Mouse (Mus musculus): ENCODE data around the gene Epn2.

Gene Epn2

DNA sequence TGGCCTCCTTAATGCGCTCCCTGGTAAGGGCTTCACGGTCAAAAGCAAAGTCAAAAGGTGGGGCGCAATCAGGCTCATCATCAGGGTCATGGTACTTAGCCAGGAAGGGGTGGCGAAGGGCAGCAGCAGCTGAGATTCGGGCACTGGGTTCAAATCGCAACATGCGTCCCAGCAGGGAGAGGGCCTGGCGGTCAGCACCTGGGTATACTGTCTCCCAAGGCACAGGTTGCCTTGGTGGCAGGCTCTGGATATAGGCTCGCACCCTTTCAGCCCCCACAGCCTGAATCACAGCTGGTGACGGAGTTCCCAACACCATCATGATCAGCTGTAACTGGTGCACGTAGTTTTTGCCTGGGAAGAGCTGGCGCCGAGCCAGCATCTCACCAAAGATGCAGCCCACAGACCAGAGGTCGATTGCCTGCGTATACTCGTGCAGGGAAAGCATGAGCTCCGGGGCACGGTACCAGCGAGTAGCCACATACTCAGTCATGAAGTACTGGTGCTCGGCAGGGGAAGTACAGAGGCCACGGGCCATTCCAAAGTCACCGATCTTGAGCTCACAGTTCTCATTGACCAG lies 88.5 kb downstream of the Epn2 start:
- no peak for DNase-seq (ENCODE audit: low read depth, low spot score)

- no peak for DNase-seq (ENCODE audit: low read depth, low spot score)
Observed at GRCm38 (mm10) chr11:61489874-61490273, 89.6 kb downstream of the Epn2 start.

DNA sequence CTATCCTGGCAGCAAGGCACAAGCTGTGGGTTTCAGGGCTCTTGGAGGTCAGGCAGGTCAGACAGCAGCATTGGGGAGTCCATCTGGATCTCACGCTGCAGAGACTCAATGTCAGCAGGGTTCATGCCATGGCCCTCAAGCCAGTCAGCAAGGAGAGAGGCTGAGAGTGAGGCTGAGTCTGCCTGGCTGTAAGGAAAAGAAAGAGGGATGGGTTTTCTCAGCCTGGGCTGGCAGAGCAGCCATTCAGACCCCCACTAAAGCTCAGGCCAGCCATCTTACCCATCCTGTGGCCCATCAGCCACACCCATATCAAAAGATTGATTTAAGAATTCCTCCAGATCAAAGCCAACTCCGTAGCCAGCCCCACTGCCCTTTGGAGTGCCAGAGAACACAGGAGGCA lies 90.4 kb downstream of the Epn2 start:
- DNase-seq (ENCODE audit: low read depth, low spot score): no peak

GRCm38 (mm10) chr11:61487936-61488335 lies 91.6 kb downstream of the Epn2 start:
- peak; percentile 73 for DNase-seq (ENCODE audit: low read depth, low spot score)

DNA sequence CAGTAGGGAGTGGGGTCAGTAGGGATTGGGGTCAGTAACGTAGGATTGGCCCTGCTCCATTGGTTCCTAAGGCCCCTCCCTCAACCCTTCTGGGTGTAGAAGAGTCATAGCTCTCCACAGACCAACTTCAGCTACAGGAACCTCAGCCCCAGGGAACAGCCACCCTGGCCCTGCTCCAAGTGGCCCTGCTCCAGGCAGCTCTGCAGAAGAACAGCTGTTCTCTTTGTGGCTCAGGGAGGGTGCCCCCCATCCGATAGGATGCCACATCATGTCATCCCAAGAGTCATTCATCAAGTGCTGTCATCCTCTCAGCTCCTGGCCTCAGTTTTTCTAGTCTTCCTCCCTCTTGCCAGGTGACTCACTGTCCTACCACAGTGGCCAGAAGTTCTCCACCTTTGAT lies 92.1 kb downstream of the Epn2 start:
- DNase-seq (ENCODE audit: low read depth, low spot score): peak; percentile 92

- no peak for DNase-seq (ENCODE audit: low read depth, low spot score)
Observed at GRCm38 (mm10) chr11:61486458-61487219, 92.8 kb downstream of the Epn2 start.

DNA sequence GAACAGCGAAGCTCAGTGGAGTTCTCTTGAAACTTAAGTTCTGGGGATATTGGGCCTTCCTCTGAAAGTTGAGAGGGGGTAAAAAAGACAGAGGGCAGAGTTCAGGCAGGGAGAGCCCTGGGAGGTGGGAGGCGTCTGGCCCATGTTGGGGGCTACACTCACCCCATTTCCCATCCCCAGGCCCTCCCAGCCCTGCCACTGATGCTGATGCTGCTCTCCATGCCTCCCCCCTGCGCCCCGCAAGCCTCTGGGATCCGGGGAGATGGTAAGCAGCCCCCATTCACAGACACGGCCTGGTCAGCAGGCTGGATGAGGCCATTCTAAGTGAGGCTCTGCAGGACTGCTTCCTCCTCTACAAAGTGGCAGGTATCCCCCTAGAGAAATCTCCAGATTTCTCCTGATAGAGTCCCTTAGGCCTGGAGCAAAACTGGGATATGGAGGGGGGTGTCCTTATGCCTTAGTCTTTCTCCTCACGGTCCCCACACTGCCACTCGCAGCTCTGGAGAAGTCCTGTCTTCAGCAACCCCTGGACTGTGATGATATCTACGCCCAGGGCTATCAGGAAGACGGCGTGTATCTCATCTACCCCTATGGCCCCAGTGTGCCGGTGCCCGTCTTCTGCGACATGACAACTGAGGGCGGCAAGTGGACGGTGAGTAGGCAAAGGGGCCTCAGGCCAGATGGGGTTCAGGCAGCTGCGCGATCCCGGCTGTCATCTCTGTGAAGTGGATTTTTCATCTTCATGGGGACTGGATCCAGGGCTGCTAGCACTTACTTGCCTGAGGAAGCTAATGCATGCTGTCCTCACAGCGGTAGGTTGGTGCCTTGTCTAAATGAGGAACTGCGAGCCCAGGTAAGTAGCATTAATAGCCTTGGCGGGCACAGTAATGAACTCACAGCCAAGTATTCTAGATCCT lies 93.7 kb downstream of the Epn2 start:
- no peak for DNase-seq (ENCODE audit: low read depth, low spot score)

- peak; percentile 36 for DNase-seq (ENCODE audit: low read depth, low spot score)
Observed at GRCm38 (mm10) chr11:61484613-61485540, 94.6 kb downstream of the Epn2 start, which contains the start of gene Mfap4. Gene Mfap4, plus strand, starts transcription at chr11:61485431.

GRCm38 (mm10) chr11:61484256-61484612 lies 95.3 kb downstream of the Epn2 start:
- DNase-seq (ENCODE audit: low read depth, low spot score): no peak

- DNase-seq (ENCODE audit: low read depth, low spot score): no peak
Observed at GRCm38 (mm10) chr11:61483226-61483845, 96.2 kb downstream of the Epn2 start.

- DNase-seq (ENCODE audit: low read depth, low spot score): no peak
Observed at GRCm38 (mm10) chr11:61481239-61482090, 98.0 kb downstream of the Epn2 start.

GRCm38 (mm10) chr11:61478788-61479187 lies 100.7 kb downstream of the Epn2 start:
- DNase-seq (ENCODE audit: low read depth, low spot score): no peak

GRCm38 (mm10) chr11:61477566-61478508 lies 101.7 kb downstream of the Epn2 start:
- DNase-seq (ENCODE audit: low read depth, low spot score): no peak

GRCm38 (mm10) chr11:61476786-61477382 lies 102.6 kb downstream of the Epn2 start:
- no peak for DNase-seq (ENCODE audit: low read depth, low spot score)

- no peak for DNase-seq (ENCODE audit: low read depth, low spot score)
Observed at GRCm38 (mm10) chr11:61473630-61474029, 105.9 kb downstream of the Epn2 start.

DNA sequence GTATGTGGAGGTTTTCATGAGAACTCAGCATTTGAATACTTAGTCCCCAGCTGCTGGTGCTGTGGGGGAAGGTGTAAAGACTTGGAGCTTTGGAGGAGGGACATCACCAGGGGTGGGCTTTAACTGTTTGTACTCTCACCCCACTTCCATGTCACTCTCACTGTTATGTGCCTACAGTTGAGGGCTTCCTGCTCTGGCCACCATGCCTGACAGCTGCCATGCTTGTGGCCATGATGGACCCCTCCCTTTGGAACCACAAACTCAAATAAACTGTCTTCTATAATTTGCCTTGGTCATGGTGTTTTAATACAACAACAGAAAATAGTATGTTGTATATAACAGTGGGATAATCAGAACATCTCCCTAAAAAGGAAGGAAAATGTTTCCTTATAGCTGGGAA lies 108.6 kb downstream of the Epn2 start:
- DNase-seq (ENCODE audit: low read depth, low spot score): no peak

- DNase-seq (ENCODE audit: low read depth, low spot score): no peak
Observed at GRCm38 (mm10) chr11:61469317-61469917, 110.1 kb downstream of the Epn2 start.

- DNase-seq (ENCODE audit: low read depth, low spot score): no peak
Observed at GRCm38 (mm10) chr11:61468534-61468933, 111.0 kb downstream of the Epn2 start.

Measured in 3T3-L1 (cell line).